8 mouse cellular contexts compared by ENCODE assay signal in the genomic region with DNA sequence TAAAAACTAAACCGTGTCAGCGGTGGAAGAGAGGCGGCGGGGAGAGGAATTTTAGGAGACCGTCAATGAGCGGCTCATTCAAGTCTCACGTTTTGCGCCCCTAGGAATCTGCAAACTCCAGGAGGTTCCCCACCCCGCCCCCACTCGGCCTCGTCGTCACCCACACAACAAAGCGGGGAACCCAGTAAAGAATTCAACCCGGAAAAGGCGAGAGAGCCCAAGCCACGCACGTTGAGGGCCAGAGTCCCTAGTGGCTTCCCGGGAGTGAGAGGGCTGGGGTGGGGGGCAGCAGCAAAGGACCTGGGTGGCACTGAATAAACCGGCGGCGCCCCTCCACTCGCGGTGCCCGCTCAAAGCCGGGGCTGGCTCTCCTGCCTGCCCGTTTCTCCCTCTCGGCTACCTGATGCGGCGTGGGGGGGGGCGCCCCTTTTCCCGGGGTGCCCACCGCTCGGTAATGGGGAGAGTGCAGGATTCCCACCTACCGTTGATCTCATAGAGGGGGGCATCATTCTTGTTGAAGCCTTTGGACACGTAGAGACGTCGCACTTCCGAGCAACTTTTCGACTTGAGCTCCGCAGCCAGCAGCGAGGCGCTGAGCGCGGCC. TPM values are rescaled to one million over a fixed set of nuclear protein-coding genes. Genes with fewer than 3 reads are reported as not detected.
DNase-seq lines count a peak whose midpoint lies in the region; ATAC-seq and TF ChIP-seq lines count a peak whose summit lies in the region.

No protein-coding gene starts in this region.

- intact Hi-C loops in left cerebral cortex, postnatal 14 days (cut with DNase I), result loop anchor here (10.0 kb wide), 1 partner anchor 201 kb away; no protein-coding TSS in a partner anchor

- peak overlapping the region; percentile 50 for H3K4me3 ChIP-seq in hindbrain, embryonic 14.5 days (replicated peaks; ENCODE audit: low read length)
- peak overlapping the region; percentile 64 for H3K4me3 ChIP-seq in liver, embryonic 16.5 days (ENCODE audit: low read depth, low read length)
- H3K4me3 ChIP-seq in stomach, postnatal 0 days (ENCODE audit: low read depth, low read length), result peak overlapping the region; percentile 56

- H3K9me3 ChIP-seq in hindbrain, embryonic 14.5 days (ENCODE audit: control insufficient read depth, low read length), result no peaks in the 10 kb centered on the region
- H3K9me3 ChIP-seq in liver, embryonic 16.5 days (replicated peaks; ENCODE audit: control insufficient read depth, low read length), result no peaks in the 10 kb centered on the region
- no peaks in the 10 kb centered on the region for H3K9me3 ChIP-seq in stomach, postnatal 0 days (ENCODE audit: control insufficient read depth, low read length)

- peaks cover 16% of the 10 kb centered on the region for H3K27me3 ChIP-seq in hindbrain, embryonic 14.5 days (ENCODE audit: control insufficient read depth, insufficient read depth, low read length)
- H3K27me3 ChIP-seq in liver, embryonic 16.5 days (ENCODE audit: control insufficient read depth, insufficient read depth, low read depth, low read length), result peaks cover 18% of the 10 kb centered on the region
- H3K27me3 ChIP-seq in stomach, postnatal 0 days (ENCODE audit: control insufficient read depth, insufficient read depth, low read length), result no peaks in the 10 kb centered on the region

- no peak for TF ChIP-seq EP300 in stomach, postnatal 0 days (optimal IDR thresholded peaks at IDR 0.05)

- no peak for TF ChIP-seq CTCF in stomach, postnatal 0 days (IDR thresholded peaks at IDR 0.05; ENCODE audit: low read depth)

- H3K36me3 ChIP-seq in hindbrain, embryonic 14.5 days (replicated peaks; ENCODE audit: control insufficient read depth, insufficient read depth), result no peaks in the 10 kb centered on the region
- no peaks in the 10 kb centered on the region for H3K36me3 ChIP-seq in liver, embryonic 16.5 days (ENCODE audit: control insufficient read depth, insufficient read depth)
- H3K36me3 ChIP-seq in stomach, postnatal 0 days (ENCODE audit: control insufficient read depth, insufficient read depth, low read length), result no peaks in the 10 kb centered on the region

- ATAC-seq in hindbrain, embryonic 14.5 days (ENCODE audit: low FRiP score), result no peak; the same call in 1 of the 2 replicates
- no peak for ATAC-seq in liver, embryonic 16.5 days (ENCODE audit: low read depth)
- peak; percentile 54; the same call in 1 of the 2 replicates for ATAC-seq in stomach, postnatal 0 days (ENCODE audit: low FRiP score, low TSS enrichment)

- peak overlapping the region; percentile 57; the same call in 1 of the 2 replicates for H3K9ac ChIP-seq in hindbrain, embryonic 14.5 days
- H3K9ac ChIP-seq in liver, embryonic 16.5 days (ENCODE audit: low read depth, low read length), result peak overlapping the region; percentile 64
- peak overlapping the region; percentile 70 for H3K9ac ChIP-seq in stomach, postnatal 0 days (ENCODE audit: low read length)

- DNase-seq in adrenal gland, postnatal 10 days, result peak; percentile 48
- no peak for DNase-seq in adrenal gland, adult 18-20 months (ENCODE audit: low spot score in 2 of 2)
- peak; percentile 3 for DNase-seq in thymus, postnatal 4 days
- DNase-seq in thymus, postnatal 14 days, result no peak
- DNase-seq in hindbrain, embryonic 14.5 days (ENCODE audit: low spot score), result no peak
- DNase-seq in stomach, postnatal 0 days (ENCODE audit: low spot score), result peak; percentile 39
- DNase-seq in left cerebral cortex, postnatal 14 days (ENCODE audit: low spot score in 2 of 2), result no peak

- H3K4me1 ChIP-seq in hindbrain, embryonic 14.5 days (replicated peaks; ENCODE audit: control insufficient read depth, insufficient read depth, low read length), result no peaks in the 10 kb centered on the region
- H3K4me1 ChIP-seq in liver, embryonic 16.5 days (ENCODE audit: control insufficient read depth, low read depth, low read length), result no peaks in the 10 kb centered on the region; the same call in 1 of the 2 replicates
- H3K4me1 ChIP-seq in stomach, postnatal 0 days (replicated peaks; ENCODE audit: control insufficient read depth, insufficient read depth), result no peaks in the 10 kb centered on the region

- H3K27ac ChIP-seq in hindbrain, embryonic 14.5 days, result no peak overlapping the region
- H3K27ac ChIP-seq in liver, embryonic 16.5 days (ENCODE audit: low read length), result no peak overlapping the region
- peak overlapping the region; percentile 61 for H3K27ac ChIP-seq in stomach, postnatal 0 days (replicated peaks)

- peak overlapping the region; percentile 77 for H3K4me2 ChIP-seq in hindbrain, embryonic 14.5 days (replicated peaks)
- H3K4me2 ChIP-seq in liver, embryonic 16.5 days (ENCODE audit: low read depth, low read length), result peak overlapping the region; percentile 80
- peak overlapping the region; percentile 61 for H3K4me2 ChIP-seq in stomach, postnatal 0 days (replicated peaks; ENCODE audit: low read depth)

- 12% methylated on average over 38 of the region's 44 CpGs for WGBS in hindbrain, embryonic 14.5 days
- WGBS in liver, embryonic 16.5 days (ENCODE audit: insufficient replicate concordance), result 16% methylated on average over 43 of the region's 44 CpGs
- 14% methylated on average over 29 of the region's 44 CpGs for WGBS in stomach, postnatal 0 days

RNA-seq across cellular contexts. Expression of a gene that starts 0.8 kb away (rescaled TPM):
- total RNA-seq in adrenal gland, postnatal 10 days (2021), result 100 to 1,000 TPM in 1 of 2 experiments, 10 to 100 TPM in 1; 96.0 to 113 TPM
- total RNA-seq in adrenal gland, adult 18-20 months (2021), result 100 to 1,000 TPM in 1 of 2 experiments, 10 to 100 TPM in 1; 78.4 to 212 TPM
- 10.0 and 10.9 TPM in 2 replicates for polyA plus RNA-seq in hindbrain, embryonic 14.5 days (2014; fragmentation: Nextera tagmentation; extraction: Ambion mirVana)
- polyA plus RNA-seq in liver, embryonic 16.5 days (2015; fragmentation: Nextera tagmentation; extraction: Ambion mirVana), result 5.2 and 5.4 TPM in 2 replicates
- polyA plus RNA-seq in stomach, postnatal 0 days (2015; fragmentation: Nextera tagmentation; extraction: Ambion mirVana), result 23.1 and 25.0 TPM in 2 replicates
- total RNA-seq in left cerebral cortex, postnatal 14 days (2021), result 10 to 100 TPM; 22.4 to 24.1 TPM

Comparison
In these comparisons a context has a peak if more than half of its experiments do, and no peak if none do; other contexts are left out.
1. DNase-seq: peak in adrenal gland, postnatal 10 days (single experiment), thymus, postnatal 4 days (single experiment) and stomach, postnatal 0 days (single experiment); none in adrenal gland, adult 18-20 months (0 of 2), thymus, postnatal 14 days (single experiment), hindbrain, embryonic 14.5 days (single experiment) and left cerebral cortex, postnatal 14 days (0 of 2).
2. Peak in every context shown above with its lines, with median percentiles within 50 percentile points of each other: H3K4me2 ChIP-seq, H3K4me3 ChIP-seq and H3K9ac ChIP-seq.